8 mouse cellular contexts compared by ENCODE assay signal in genomic region chr5:32863253-32864228, GRCm38 (mm10). TPM values are rescaled to one million over a fixed set of nuclear protein-coding genes. Genes with fewer than 3 reads are reported as not detected.
DNase-seq lines count a peak whose midpoint lies in the region; ATAC-seq and TF ChIP-seq lines count a peak whose summit lies in the region.

Gene Depdc5 (plus strand): TSS chr5:32863701.

- H3K4me3 ChIP-seq in MEL (ENCODE audit: control insufficient read depth in 1 of 2, insufficient read depth in 1 of 2, low read depth in 2 of 2, low read length in 2 of 2) = peak within 1 kb of the TSS; percentile 73 to 84
- peak within 1 kb of the TSS; percentile 62 for H3K4me3 ChIP-seq in cerebellum, adult 2 months (replicated peaks; ENCODE audit: insufficient read depth, low read depth, low read length)
- H3K4me3 ChIP-seq in forebrain, postnatal 0 days (ENCODE audit: low read depth, low read length) = peak within 1 kb of the TSS; percentile 75
- H3K4me3 ChIP-seq in lung, embryonic 15.5 days = peak within 1 kb of the TSS; percentile 58

- TF ChIP-seq POLR2A in MEL (IDR thresholded peaks at IDR 0.05; ENCODE audit: control insufficient read depth in 1 of 2, insufficient read depth in 1 of 2, low read depth in 1 of 2, low read length in 2 of 2, poor library complexity in 1 of 2) = peak; percentile 93
- peak; percentile 88 for TF ChIP-seq POLR2A in cerebellum, adult 2 months (IDR thresholded peaks at IDR 0.05; ENCODE audit: borderline replicate concordance, insufficient read depth, low read length)

- H3K9me3 ChIP-seq in MEL (replicated peaks; ENCODE audit: insufficient read depth, low read length) = no peaks in the 10 kb centered on the region
- H3K9me3 ChIP-seq in forebrain, postnatal 0 days (ENCODE audit: low read length) = no peaks in the 10 kb centered on the region
- H3K9me3 ChIP-seq in lung, embryonic 15.5 days = no peaks in the 10 kb centered on the region

- peak within 1 kb of the TSS; percentile 80 for H3K4me2 ChIP-seq in forebrain, postnatal 0 days (ENCODE audit: low read depth)
- H3K4me2 ChIP-seq in lung, embryonic 15.5 days = peak within 1 kb of the TSS; percentile 61

- no peaks in the 10 kb centered on the region for H3K27me3 ChIP-seq in MEL (ENCODE audit: control insufficient read depth in 1 of 2, insufficient read depth in 2 of 2, low read length in 2 of 2)
- no peaks in the 10 kb centered on the region for H3K27me3 ChIP-seq in cerebellum, adult 2 months (ENCODE audit: control insufficient read depth, insufficient read depth, low read length)
- H3K27me3 ChIP-seq in forebrain, postnatal 0 days (ENCODE audit: insufficient read depth, low read length) = no peaks in the 10 kb centered on the region
- H3K27me3 ChIP-seq in lung, embryonic 15.5 days = no peaks in the 10 kb centered on the region

- peak; percentile 100 for ATAC-seq in forebrain, postnatal 0 days
- ATAC-seq in lung, embryonic 15.5 days (ENCODE audit: borderline replicate concordance, extremely low read depth, low FRiP score, low TSS enrichment) = peak; percentile 98

- peak; percentile 97 for DNase-seq in MEL (ENCODE audit: low read depth, low spot score)
- peak; percentile 93 to 95 for DNase-seq in cerebellum, adult 2 months
- peak; percentile 93 for DNase-seq in forebrain, postnatal 0 days
- DNase-seq in heart, postnatal 4 days = peak; percentile 95
- DNase-seq in layer of hippocampus, adult 8-10 months (ENCODE audit: low spot score in 2 of 2) = peak; percentile 72 to 85
- peak; percentile 92 for DNase-seq in ovary, adult 18-20 months (ENCODE audit: low spot score)
- DNase-seq in thymus, postnatal 0 days (ENCODE audit: low spot score) = peak; percentile 94

- no peak for TF ChIP-seq RAD21 in MEL (IDR thresholded peaks at IDR 0.05; ENCODE audit: low read depth, low read length)

- peaks cover 6 to 9% of the 10 kb centered on the region in 2 experiments; a peak in 2 of 4 replicates for H3K4me1 ChIP-seq in MEL (ENCODE audit: control insufficient read depth in 1 of 2, insufficient read depth in 2 of 2, low read length in 2 of 2)
- H3K4me1 ChIP-seq in cerebellum, adult 2 months (ENCODE audit: control insufficient read depth, insufficient read depth, low read length) = peaks cover 2% of the 10 kb centered on the region; the same call in 1 of the 2 replicates
- H3K4me1 ChIP-seq in forebrain, postnatal 0 days (ENCODE audit: insufficient read depth) = peaks cover 8% of the 10 kb centered on the region
- peaks cover 9% of the 10 kb centered on the region for H3K4me1 ChIP-seq in lung, embryonic 15.5 days

- TF ChIP-seq EP300 in MEL (IDR thresholded peaks at IDR 0.05; ENCODE audit: low read depth in 1 of 2, low read length in 2 of 2) = peak in 1 of 2 experiments; percentile 19; a peak in 1 of 4 replicates

- H3K36me3 ChIP-seq in MEL (ENCODE audit: control insufficient read depth in 1 of 2, insufficient read depth in 2 of 2, low read length in 2 of 2) = peaks cover 0 to 15% of the 10 kb centered on the region in 2 experiments; a peak in 3 of 4 replicates
- 0 out of 2 replicates have a peak, but pooled peaks cover 11% of the 10 kb centered on the region for H3K36me3 ChIP-seq in forebrain, postnatal 0 days (ENCODE audit: insufficient read depth)
- H3K36me3 ChIP-seq in lung, embryonic 15.5 days = peaks cover 12% of the 10 kb centered on the region

- no peak for TF ChIP-seq CTCF in MEL (IDR thresholded peaks at IDR 0.05 in 2 of 3, conservative IDR thresholded peaks at IDR 0.05 in 1 of 3; ENCODE audit: control insufficient read depth in 1 of 3, insufficient read depth in 1 of 3, low read depth in 2 of 3, low read length in 3 of 3, poor library complexity in 1 of 3, severe bottlenecking in 1 of 3)
- no peak for TF ChIP-seq CTCF in cerebellum, adult 2 months (IDR thresholded peaks at IDR 0.05; ENCODE audit: borderline replicate concordance, insufficient read depth, low read depth, low read length)
- TF ChIP-seq CTCF in forebrain, postnatal 0 days (IDR thresholded peaks at IDR 0.05; ENCODE audit: low read depth) = no peak; the same call in 1 of the 2 replicates

- peaks cover 4% of the 10 kb centered on the region; the same call in 1 of the 2 replicates for H3K79me2 ChIP-seq in MEL (ENCODE audit: control insufficient read depth, insufficient read depth, low read length, poor library complexity)

- H3K9ac ChIP-seq in MEL (ENCODE audit: control insufficient read depth, low read depth, low read length, poor library complexity, severe bottlenecking) = peak within 1 kb of the TSS; percentile 94
- H3K9ac ChIP-seq in forebrain, postnatal 0 days = peak within 1 kb of the TSS; percentile 65
- H3K9ac ChIP-seq in lung, embryonic 15.5 days = peak within 1 kb of the TSS; percentile 61

- peak within 1 kb of the TSS; percentile 94 for H3K27ac ChIP-seq in MEL (ENCODE audit: control insufficient read depth, low read depth, low read length)
- no peak within 1 kb of the TSS for H3K27ac ChIP-seq in cerebellum, adult 2 months (ENCODE audit: insufficient read depth, low read length)
- peak within 1 kb of the TSS; percentile 57 for H3K27ac ChIP-seq in forebrain, postnatal 0 days (ENCODE audit: low read depth, low read length)
- peak within 1 kb of the TSS; percentile 93 for H3K27ac ChIP-seq in lung, embryonic 15.5 days

- under 1% methylated on average over 64 of the region's 64 CpGs for WGBS in cerebellum, adult 2 months
- WGBS in forebrain, postnatal 0 days = under 1% methylated on average over 62 of the region's 64 CpGs
- under 1% methylated on average over 58 of the region's 64 CpGs for WGBS in lung, embryonic 15.5 days

TF ChIP-seq in MEL, 35 proteins besides CTCF, POLR2A, EP300 and RAD21 (continues in another document):
- peak; percentile 44 for TF ChIP-seq MAX (IDR thresholded peaks at IDR 0.05; ENCODE audit: low read length)
- no peak for TF ChIP-seq CHD2 (IDR thresholded peaks at IDR 0.05; ENCODE audit: low read length)
- TF ChIP-seq MYB (IDR thresholded peaks at IDR 0.05; ENCODE audit: low read depth, low read length) = no peak
- TF ChIP-seq UBTF (IDR thresholded peaks at IDR 0.05; ENCODE audit: borderline replicate concordance, insufficient read depth, low read depth, low read length) = no peak
- TF ChIP-seq CHD1 (IDR thresholded peaks at IDR 0.05; ENCODE audit: low read depth, low read length) = no peak
- no peak for TF ChIP-seq POLR2AphosphoS5 (IDR thresholded peaks at IDR 0.05; ENCODE audit: borderline replicate concordance, low read depth, low read length)
- no peak for TF ChIP-seq GATA1 (IDR thresholded peaks at IDR 0.05; ENCODE audit: low read depth, low read length)
- TF ChIP-seq POLR2AphosphoS2 (IDR thresholded peaks at IDR 0.05; ENCODE audit: low read length) = peak; percentile 92
- peak; percentile 95; the same call in 1 of the 2 replicates for TF ChIP-seq MAZ (IDR thresholded peaks at IDR 0.05; ENCODE audit: low read depth, low read length)
- peak; percentile 96 for TF ChIP-seq E2F4 (IDR thresholded peaks at IDR 0.05; ENCODE audit: borderline replicate concordance, low read depth, low read length)
- no peak for TF ChIP-seq ZNF384 (IDR thresholded peaks at IDR 0.05; ENCODE audit: low read depth, low read length)
- TF ChIP-seq ETS1 (IDR thresholded peaks at IDR 0.05; ENCODE audit: low read depth, low read length) = peak; percentile 49; the same call in 1 of the 2 replicates
- TF ChIP-seq MAFK (IDR thresholded peaks at IDR 0.05; ENCODE audit: borderline replicate concordance, low read depth, low read length) = no peak
- peak; percentile 89 for TF ChIP-seq ELF1 (IDR thresholded peaks at IDR 0.05; ENCODE audit: low read depth, low read length)
- no peak for TF ChIP-seq BHLHE40 (IDR thresholded peaks at IDR 0.05; ENCODE audit: borderline replicate concordance, low read depth, low read length)
- no peak for TF ChIP-seq JUND (IDR thresholded peaks at IDR 0.05; ENCODE audit: low read depth, low read length)
- peak; percentile 42; the same call in 1 of the 2 replicates for TF ChIP-seq NRF1 (IDR thresholded peaks at IDR 0.05; ENCODE audit: insufficient read depth, low read depth, low read length, poor library complexity, severe bottlenecking)
- no peak for TF ChIP-seq USF2 (IDR thresholded peaks at IDR 0.05; ENCODE audit: borderline replicate concordance in 1 of 2, insufficient read depth in 1 of 2, low read depth in 1 of 2, low read length in 2 of 2)
- peak; percentile 72 for TF ChIP-seq TCF12 (IDR thresholded peaks at IDR 0.05; ENCODE audit: low read depth, low read length)
- peak; percentile 38; the same call in 1 of the 2 replicates for TF ChIP-seq TBP (IDR thresholded peaks at IDR 0.05; ENCODE audit: low read depth, low read length)
- no peak for TF ChIP-seq MEF2A (IDR thresholded peaks at IDR 0.05; ENCODE audit: extremely low read depth, insufficient replicate concordance, low read depth, low read length, poor library complexity, severe bottlenecking)
- peak; percentile 86 for TF ChIP-seq NELFE (IDR thresholded peaks at IDR 0.05; ENCODE audit: low read depth, low read length)
- TF ChIP-seq GABPA (IDR thresholded peaks at IDR 0.05; ENCODE audit: low read depth, low read length) = no peak
- no peak; the same call in 1 of the 2 replicates for TF ChIP-seq KAT2A (conservative IDR thresholded peaks at IDR 0.05; ENCODE audit: low read depth, low read length)
- TF ChIP-seq MYC (IDR thresholded peaks at IDR 0.05; ENCODE audit: low read depth, low read length) = no peak
- TF ChIP-seq MXI1 (IDR thresholded peaks at IDR 0.05; ENCODE audit: low read depth, low read length) = peak; percentile 63; the same call in 1 of the 2 replicates
- no peak for TF ChIP-seq TAL1 (IDR thresholded peaks at IDR 0.05; ENCODE audit: low read length)
- peak; percentile 93 for TF ChIP-seq ZMIZ1 (IDR thresholded peaks at IDR 0.05; ENCODE audit: low read depth, low read length)
- peak; percentile 85 for TF ChIP-seq HCFC1 (IDR thresholded peaks at IDR 0.05; ENCODE audit: low read depth, low read length)
- no peak for TF ChIP-seq ZC3H11A (IDR thresholded peaks at IDR 0.05; ENCODE audit: low read depth, low read length)

RNA-seq across cellular contexts. Expression of gene Depdc5, which starts in this region (rescaled TPM):
- total RNA-seq in MEL (2012; rRNA removed) = 18.0 and 20.3 TPM in 2 replicates
- 10 to 100 TPM in 1 of 2 experiments, not detected in 1; 23.9 TPM for polyA plus RNA-seq in MEL (2012; ENCODE audit: insufficient read depth in 1 of 2, insufficient read length in 2 of 2, low read depth in 1 of 2, low replicate concordance in 2 of 2, missing spikeins in 1 of 2)
- 45.8 and 47.4 TPM in 2 replicates for polyA plus RNA-seq in cerebellum, adult 2 months (2012; rRNA removed)
- 25.3 and 30.3 TPM in 2 replicates for total RNA-seq in forebrain, postnatal 0 days (2014; rRNA removed)
- polyA plus RNA-seq in forebrain, postnatal 0 days (2015; fragmentation: Nextera tagmentation; extraction: Ambion mirVana) = 11.7 and 13.4 TPM in 2 replicates
- total RNA-seq in heart, postnatal 4 days (2021) = 10 to 100 TPM; 25.2 to 29.4 TPM
- 10 to 100 TPM; 68.2 to 75.3 (median 72.5) TPM for total RNA-seq in layer of hippocampus, adult 8-10 months (2022)
- polyA plus RNA-seq in lung, embryonic 15.5 days (2015; fragmentation: Nextera tagmentation; extraction: Ambion mirVana) = 23.8 and 27.2 TPM in 2 replicates
- 13.8 and 15.3 TPM in 2 replicates for polyA plus RNA-seq in thymus, postnatal 0 days (2015; fragmentation: Nextera tagmentation; extraction: Ambion mirVana)
